Mouse (Mus musculus) heart, postnatal 25 days (tissue): ENCODE results near the gene Abraxas2. TPM values are rescaled to one million over a fixed set of nuclear protein-coding genes. Genes with fewer than 3 reads are reported as not detected.

Experiments used
- DNase-seq: peaks from one replicate; pipeline ENCODE4 v3.0.0; 2022; ENCODE audit warnings: low spot score
- intact Hi-C: fragments of 180-260 bp; cut with DNase I; formaldehyde crosslinking; loops from one replicate; pipeline ENCODE4 v1.15.1; 2025
- total RNA-seq, 2 experiments: library from RNA; stranded (reverse); gene quantifications; 2 replicates each; pipeline ENCODE4 v1.2.3; 2021

The Abraxas2 gene
- total RNA-seq, 2 experiments from 2014 or later: 21.0 to 21.4 TPM

- intact Hi-C loops: loop anchor here (1.0 to 10.0 kb wide), 4 partner anchors 40 to 272 kb away; partner anchors contain the start of genes Ctbp2, Fam53b and Fgfr2
- DNase-seq: peak; percentile 64
Measured at GRCm38 (mm10) chr7:132852173-132852844, 6.7 kb upstream of the Abraxas2 start, which contains the start of gene Eef1akmt2. Gene Eef1akmt2, minus strand, starts transcription at chr7:132852673.

- no peak for DNase-seq
- intact Hi-C loops: loop anchor here (2.0 to 10.0 kb wide), 3 partner anchors 41 to 271 kb away; partner anchors contain the start of genes Ctbp2, Fam53b and Fgfr2
Measured at GRCm38 (mm10) chr7:132853361-132853760, 5.7 kb upstream of the Abraxas2 start.

GRCm38 (mm10) chr7:132853946-132854345, 5.1 kb upstream of the Abraxas2 start:
- intact Hi-C loops: loop anchor here (2.0 to 10.0 kb wide), 3 partner anchors 41 to 271 kb away; partner anchors contain the start of genes Ctbp2, Fam53b and Fgfr2
- no peak for DNase-seq

GRCm38 (mm10) chr7:132856083-132856482, 2.9 kb upstream of the Abraxas2 start:
- DNase-seq: no peak
- intact Hi-C loops: loop anchor here (10.0 kb wide), 2 partner anchors 139 to 269 kb away; partner anchors contain the start of genes Ctbp2 and Fgfr2

GRCm38 (mm10) chr7:132858043-132858608, 899 bp upstream of the Abraxas2 start:
- DNase-seq: no peak
- intact Hi-C loops: loop anchor here (10.0 kb wide), 2 partner anchors 137 to 267 kb away; partner anchors contain the start of genes Ctbp2 and Fgfr2

- no peak for DNase-seq
- intact Hi-C loops: no loop called here
Measured at GRCm38 (mm10) chr7:132866316-132866715, 7.3 kb downstream of the Abraxas2 start.

- DNase-seq: no peak
- intact Hi-C loops: no loop called here
Measured at GRCm38 (mm10) chr7:132873043-132873442, 14.0 kb downstream of the Abraxas2 start.

GRCm38 (mm10) chr7:132875391-132876086, 16.5 kb downstream of the Abraxas2 start:
- no peak for DNase-seq
- intact Hi-C loops: no loop called here

- no peak for DNase-seq
- intact Hi-C loops: no loop called here
Measured at GRCm38 (mm10) chr7:132880276-132880675, 21.3 kb downstream of the Abraxas2 start.

GRCm38 (mm10) chr7:132882343-132882742, 23.3 kb downstream of the Abraxas2 start:
- no peak for DNase-seq
- intact Hi-C loops: no loop called here

- DNase-seq: no peak
- intact Hi-C loops: no loop called here
Measured at GRCm38 (mm10) chr7:132884031-132884430, 25.0 kb downstream of the Abraxas2 start.

- intact Hi-C loops: no loop called here
- DNase-seq: no peak
Measured at GRCm38 (mm10) chr7:132887019-132887804, 28.2 kb downstream of the Abraxas2 start.

- DNase-seq: no peak
- intact Hi-C loops: no loop called here
Measured at GRCm38 (mm10) chr7:132888052-132888451, 29.0 kb downstream of the Abraxas2 start.

GRCm38 (mm10) chr7:132888518-132889249, 29.7 kb downstream of the Abraxas2 start:
- DNase-seq: no peak

GRCm38 (mm10) chr7:132889691-132890090, 30.7 kb downstream of the Abraxas2 start:
- intact Hi-C loops: no loop called here
- DNase-seq: no peak

More at GRCm38 (mm10) chr7:132888518-132889249, 29.7 kb downstream of the Abraxas2 start:
- intact Hi-C loops: no loop called here

GRCm38 (mm10) chr7:132890201-132890600, 31.2 kb downstream of the Abraxas2 start:
- intact Hi-C loops: no loop called here
- DNase-seq: no peak

GRCm38 (mm10) chr7:132891561-132892310, 32.7 kb downstream of the Abraxas2 start:
- no peak for DNase-seq
- intact Hi-C loops: no loop called here

- intact Hi-C loops: no loop called here
- DNase-seq: no peak
Measured at GRCm38 (mm10) chr7:132892311-132892661, 33.3 kb downstream of the Abraxas2 start.
